Mouse (Mus musculus) forebrain, embryonic 10.5 days (tissue): ENCODE data around the gene Fbxw8. TPM values are rescaled to one million over a fixed set of nuclear protein-coding genes. Genes with fewer than 3 reads are reported as not detected.

Experiments used
- DNase-seq: peaks from one replicate; pipeline ENCODE4 v3.0.0-alpha.2; 2017; ENCODE audit warnings: low spot score; ENCODE audit errors: extremely low spot score
- H3K27ac ChIP-seq: fragments of 300-500 bp; sonication (generic); 2 replicates; pipeline ENCODE4 v1.5.1; 2016; ENCODE audit warnings: mild to moderate bottlenecking
- H3K27me3 ChIP-seq: fragments of 300-500 bp; sonication (generic); 2 replicates; pipeline ENCODE4 v1.6.1; 2016; ENCODE audit warnings: mild to moderate bottlenecking; ENCODE audit not compliant: poor library complexity, severe bottlenecking
- H3K36me3 ChIP-seq: fragments of 300-500 bp; sonication (generic); replicated peaks from 2 replicates; pipeline ENCODE4 v1.6.1; 2016; ENCODE audit warnings: mild to moderate bottlenecking, moderate library complexity
- H3K4me1 ChIP-seq: fragments of 300-500 bp; sonication (generic); 2 replicates; pipeline ENCODE4 v1.6.1; 2016
- H3K4me3 ChIP-seq: fragments of 300-500 bp; sonication (generic); 2 replicates; pipeline ENCODE4 v1.5.1; 2016; ENCODE audit warnings: mild to moderate bottlenecking, moderate library complexity
- H3K9me3 ChIP-seq: fragments of 300-500 bp; sonication (generic); 2 replicates; pipeline ENCODE4 v1.6.1; 2016; ENCODE audit warnings: mild to moderate bottlenecking, moderate library complexity
- WGBS: fragments of 180-500 bp; shearing (Covaris S2); methylation state at CpG from one replicate; pipeline ENCODE4 v1.1.7; 2016; 5-methylcytosine and 5-hydroxymethylcytosine counted together
- polyA plus RNA-seq: library from polyadenylated mRNA; unstranded; fragments of >200 nt; fragmentation: Nextera tagmentation; extraction: Ambion mirVana; gene quantifications from 2 replicates; pipeline ENCODE4 v1.2.1, GENCODE M21; 2016

Fbxw8 gene
- polyA plus RNA-seq, 1 experiment from 2014 or later, result 33.8 TPM

DNA sequence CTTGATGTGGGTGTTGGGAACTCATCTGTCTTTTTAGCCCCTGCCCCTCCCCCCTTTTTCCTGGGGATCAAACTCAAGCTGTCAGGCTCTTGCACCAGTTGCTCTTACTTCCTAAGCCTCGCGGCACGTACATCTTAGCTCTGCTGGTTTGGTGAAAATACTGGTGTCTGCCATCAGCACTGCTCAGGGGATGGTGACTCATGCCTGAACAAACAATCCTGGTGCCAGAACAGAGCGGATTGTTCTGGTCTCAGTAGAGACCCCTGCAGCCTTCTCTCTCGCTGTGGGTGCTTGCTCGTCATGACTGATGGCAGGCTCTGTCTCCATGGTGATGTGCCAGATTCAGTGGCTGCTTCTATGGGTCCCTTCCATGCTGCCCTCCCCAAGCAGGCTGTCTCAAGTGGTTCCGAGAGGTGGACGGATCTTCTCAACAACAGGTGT lies 92.1 kb downstream of the Fbxw8 start:
- Histone ChIP-seq H3K9me3 (no peaks in the 10 kb centered on the region), H3K4me3 (no peak overlapping the region), H3K36me3 (peaks cover 42% of the 10 kb centered on the region), H3K27me3 (no peaks in the 10 kb centered on the region; the same call in 1 of the 2 replicates), H3K4me1 (peaks cover 39% of the 10 kb centered on the region), H3K27ac (no peak overlapping the region)
- DNase-seq, result no peak
- 88% methylated on average over 8 of the region's 8 CpGs for WGBS

DNA sequence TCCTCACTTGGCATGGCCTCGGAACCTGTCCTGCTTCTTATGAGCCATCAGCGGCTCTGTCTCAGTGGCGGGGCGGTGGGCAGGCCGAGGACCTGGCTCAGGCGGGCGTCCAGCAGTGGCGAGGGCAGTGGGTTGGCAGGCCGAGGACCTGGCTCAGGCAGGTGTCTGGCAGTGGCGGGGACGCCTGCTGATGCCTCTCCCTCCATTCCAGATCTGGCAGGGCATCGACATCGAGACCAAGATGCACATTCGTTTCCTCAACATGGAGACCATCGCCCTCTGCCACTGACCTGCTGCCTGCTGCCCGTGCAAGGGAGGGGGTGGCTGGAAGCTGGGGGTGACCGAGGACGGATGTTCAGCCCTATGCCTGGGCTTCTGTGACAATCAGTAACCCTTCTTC lies 93.9 kb downstream of the Fbxw8 start:
- DNase-seq, result no peak
- Histone ChIP-seq H3K4me3 (no peak overlapping the region), H3K27me3 (no peaks in the 10 kb centered on the region; the same call in none of the 2 replicates), H3K36me3 (peaks cover 24% of the 10 kb centered on the region), H3K27ac (no peak overlapping the region), H3K9me3 (no peaks in the 10 kb centered on the region), H3K4me1 (peaks cover 54% of the 10 kb centered on the region)
- 95% methylated on average over 18 of the region's 18 CpGs for whole genome bisulfite sequencing

DNA sequence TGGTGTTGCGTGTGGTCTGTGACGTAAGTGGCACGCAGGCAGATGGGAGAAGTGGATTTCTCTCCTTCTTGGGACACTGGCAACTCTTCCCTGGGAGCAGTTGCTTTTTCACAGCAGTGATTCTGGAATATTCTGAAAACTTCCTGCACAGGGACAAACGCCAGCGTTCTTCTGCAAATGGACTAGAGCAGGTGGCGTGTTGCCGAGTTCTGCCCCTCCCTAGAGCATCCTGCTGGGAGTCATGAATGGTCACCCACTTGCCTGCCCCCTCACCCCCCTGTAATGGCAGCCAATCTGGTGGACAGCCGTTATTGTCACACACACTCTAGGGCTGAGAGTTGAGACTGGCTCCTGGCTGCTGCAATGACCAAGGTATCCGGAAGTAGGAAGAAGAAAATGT lies 95.6 kb downstream of the Fbxw8 start:
- no peaks in the 10 kb centered on the region for H3K9me3 ChIP-seq
- peaks cover 7% of the 10 kb centered on the region for H3K36me3 ChIP-seq
- H3K27ac ChIP-seq, result no peak overlapping the region
- WGBS, result 84% methylated on average over 9 of the region's 9 CpGs
- H3K27me3 ChIP-seq, result no peaks in the 10 kb centered on the region; the same call in none of the 2 replicates
- H3K4me1 ChIP-seq, result peaks cover 45% of the 10 kb centered on the region
- DNase-seq, result no peak
- H3K4me3 ChIP-seq, result no peak overlapping the region

DNA sequence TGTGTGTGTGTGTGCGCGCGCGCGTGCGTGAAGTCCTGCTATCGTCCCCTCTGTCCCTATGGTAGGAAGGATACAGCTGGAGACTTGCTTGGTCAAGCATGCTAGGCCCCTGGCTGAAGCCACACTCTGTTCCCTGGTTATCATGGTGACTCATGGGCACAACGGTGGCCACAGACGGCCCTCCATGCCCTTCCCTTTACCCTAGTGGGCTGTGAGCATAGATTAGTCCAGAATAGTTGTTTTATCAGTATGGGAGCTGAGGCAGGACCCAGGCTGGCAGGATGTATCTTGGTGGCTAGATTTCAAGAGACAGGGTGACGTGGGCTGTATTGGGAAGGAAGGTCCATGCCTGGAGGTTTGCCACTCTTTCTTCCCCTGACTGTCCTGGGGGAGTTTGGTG lies 96.4 kb downstream of the Fbxw8 start:
- peaks cover 37% of the 10 kb centered on the region for H3K4me1 ChIP-seq
- H3K36me3 ChIP-seq, result 0 out of 2 replicates have a peak, but pooled peaks cover 5% of the 10 kb centered on the region
- H3K27ac ChIP-seq, result no peak overlapping the region
- DNase-seq, result no peak
- 91% methylated on average over 10 of the region's 10 CpGs for WGBS
- H3K4me3 ChIP-seq, result no peak overlapping the region
- H3K27me3 ChIP-seq, result no peaks in the 10 kb centered on the region; the same call in none of the 2 replicates
- no peaks in the 10 kb centered on the region for H3K9me3 ChIP-seq

DNA sequence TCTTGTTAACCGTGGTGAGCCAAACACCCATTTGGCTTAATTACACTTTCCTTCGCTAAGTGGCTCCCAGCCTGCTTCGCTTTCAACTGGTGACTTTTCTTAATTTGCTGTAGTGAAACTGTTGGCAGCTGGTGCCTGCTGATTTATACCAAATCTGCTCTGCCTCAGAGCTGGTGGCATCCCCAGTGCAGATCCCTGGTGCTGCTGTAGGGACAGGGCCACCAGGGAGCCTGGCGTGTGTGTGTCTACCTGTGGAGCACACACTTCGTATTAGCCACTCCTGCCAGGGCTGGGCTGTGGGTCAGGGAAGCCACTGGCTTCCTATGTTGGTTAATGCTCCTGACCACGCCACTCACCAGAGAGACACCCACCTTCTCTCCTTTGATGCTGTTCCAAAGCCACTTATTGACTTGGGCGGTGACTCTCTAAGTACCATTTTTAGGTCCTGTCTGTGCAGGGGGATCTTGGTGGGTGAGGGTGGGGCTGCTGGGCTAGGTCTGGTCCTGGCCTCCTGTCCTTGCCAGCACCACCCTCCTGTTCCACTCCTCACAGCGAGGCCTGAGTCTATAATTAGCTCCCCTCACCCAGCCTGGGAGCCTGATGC lies 97.7 kb downstream of the Fbxw8 start:
- H3K4me1 ChIP-seq, result peaks cover 28% of the 10 kb centered on the region
- H3K4me3 ChIP-seq, result no peak overlapping the region
- no peaks in the 10 kb centered on the region; the same call in 1 of the 2 replicates for H3K9me3 ChIP-seq
- WGBS, result 54% methylated on average over 8 of the region's 8 CpGs
- H3K36me3 ChIP-seq, result 0 out of 2 replicates have a peak, but pooled peaks cover 5% of the 10 kb centered on the region
- H3K27ac ChIP-seq, result no peak overlapping the region
- H3K27me3 ChIP-seq, result no peaks in the 10 kb centered on the region; the same call in none of the 2 replicates
- no peak for DNase-seq

DNA sequence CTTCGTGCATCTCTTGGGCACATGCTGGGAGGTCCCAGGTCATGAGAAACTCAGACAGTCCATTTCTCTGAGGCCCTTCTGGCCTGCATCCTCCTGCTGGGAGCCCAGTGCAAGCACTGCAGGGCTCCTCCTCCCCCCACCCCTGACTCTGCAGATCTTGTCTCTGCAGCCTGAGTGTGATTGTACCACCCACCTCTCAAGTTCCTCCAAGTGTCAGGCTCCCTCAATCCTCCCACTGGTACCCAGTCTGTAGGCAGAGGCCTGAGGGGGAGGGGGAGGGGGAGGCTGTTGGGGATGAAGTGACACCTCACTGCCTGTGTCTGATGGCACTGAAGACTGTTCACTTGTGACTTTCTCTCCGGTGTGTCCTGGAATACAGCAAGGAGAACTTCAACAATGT lies 102.1 kb downstream of the Fbxw8 start:
- Histone ChIP-seq H3K4me1 (peaks cover 19% of the 10 kb centered on the region), H3K27me3 (no peaks in the 10 kb centered on the region; the same call in 1 of the 2 replicates), H3K4me3 (no peak overlapping the region), H3K9me3 (no peaks in the 10 kb centered on the region; the same call in 1 of the 2 replicates), H3K27ac (no peak overlapping the region), H3K36me3 (no peaks in the 10 kb centered on the region)
- DNase-seq, result no peak
- WGBS, result 94% methylated on average over 2 of the region's 2 CpGs

DNA sequence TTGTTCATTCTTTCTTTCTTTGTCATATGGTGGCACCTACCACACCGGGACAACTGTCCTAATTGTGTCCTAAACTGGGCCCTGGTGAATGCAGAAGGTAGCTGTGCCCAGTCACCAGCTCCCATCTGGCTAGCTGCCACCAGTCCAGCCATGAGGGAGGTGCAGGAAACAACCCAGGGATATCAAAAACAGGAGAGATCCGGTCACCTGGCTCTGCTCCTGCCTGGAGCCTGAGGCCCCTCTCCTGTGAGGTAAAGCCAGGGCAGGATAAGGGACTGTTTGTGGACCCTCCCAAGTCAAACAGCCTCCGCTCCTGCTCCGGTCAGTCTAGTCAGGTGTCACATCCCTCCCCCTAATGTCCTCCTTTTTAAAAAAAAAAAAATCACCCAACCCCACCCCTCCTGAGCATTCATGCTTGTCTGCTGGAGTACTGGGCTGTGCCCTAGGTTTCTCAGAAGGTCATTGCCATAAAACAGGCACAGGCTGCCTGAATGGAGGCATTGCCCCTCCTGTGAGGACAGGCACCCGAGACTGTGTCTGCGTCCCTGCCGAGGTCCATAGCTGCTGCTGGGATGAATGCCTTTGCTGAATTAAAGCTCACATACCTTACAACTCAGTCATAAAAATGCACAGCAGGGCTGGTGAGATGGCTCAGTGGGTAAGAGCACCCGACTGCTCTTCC lies 103.1 kb downstream of the Fbxw8 start:
- Histone ChIP-seq H3K36me3 (no peaks in the 10 kb centered on the region), H3K27ac (no peak overlapping the region), H3K27me3 (no peaks in the 10 kb centered on the region; the same call in 1 of the 2 replicates), H3K4me3 (no peak overlapping the region), H3K4me1 (peaks cover 8% of the 10 kb centered on the region), H3K9me3 (no peaks in the 10 kb centered on the region; the same call in 1 of the 2 replicates)
- WGBS, result 88% methylated on average over 8 of the region's 8 CpGs
- DNase-seq, result no peak

DNA sequence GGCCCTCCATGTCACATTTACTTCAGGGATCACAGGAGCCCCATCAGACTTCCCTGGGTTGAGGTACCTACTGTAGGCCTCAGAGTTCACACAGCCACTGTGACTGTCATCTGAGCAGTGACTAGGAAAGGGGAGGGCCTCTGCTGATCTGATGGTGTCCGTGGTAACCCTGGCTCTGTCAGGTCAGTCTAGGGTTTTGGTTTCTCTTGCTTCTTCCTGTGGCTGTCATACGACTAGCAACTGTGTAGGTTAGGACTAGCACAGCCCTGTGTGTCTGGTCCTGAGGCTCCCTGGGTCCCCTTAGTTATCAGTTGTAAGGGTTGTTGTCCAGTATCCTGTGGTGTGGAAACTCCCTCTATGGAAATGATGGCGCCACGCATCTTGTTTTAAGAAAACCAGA lies 104.5 kb downstream of the Fbxw8 start:
- no peaks in the 10 kb centered on the region for H3K27me3 ChIP-seq
- H3K4me3 ChIP-seq, result no peak overlapping the region
- no peaks in the 10 kb centered on the region for H3K36me3 ChIP-seq
- H3K4me1 ChIP-seq, result no peaks in the 10 kb centered on the region
- 80% methylated on average over 4 of the region's 4 CpGs for WGBS
- no peaks in the 10 kb centered on the region; the same call in 1 of the 2 replicates for H3K9me3 ChIP-seq
- no peak for DNase-seq
- H3K27ac ChIP-seq, result no peak overlapping the region

DNA sequence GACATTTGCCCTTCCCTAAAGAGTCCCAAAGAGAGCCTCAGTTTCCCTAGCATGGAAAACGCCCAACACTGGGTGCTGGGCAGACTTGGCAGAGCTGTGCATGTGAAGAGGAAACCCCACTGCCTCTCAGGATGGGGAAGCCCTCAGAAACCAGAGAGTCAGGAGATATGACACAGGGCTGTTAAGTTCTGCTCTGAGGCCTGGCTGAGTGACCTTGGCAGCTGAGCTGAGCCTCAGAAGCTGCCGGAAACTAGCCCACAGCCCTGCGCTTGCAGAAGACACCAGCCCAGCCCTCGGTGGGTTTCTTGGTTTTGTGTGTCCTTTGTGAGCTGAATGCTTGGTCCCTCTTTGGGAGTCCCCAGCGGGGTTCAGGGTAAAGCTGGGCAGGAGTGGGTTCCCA lies 106.3 kb downstream of the Fbxw8 start:
- WGBS, result 84% methylated on average over 5 of the region's 5 CpGs
- DNase-seq, result no peak
- Histone ChIP-seq H3K36me3 (no peaks in the 10 kb centered on the region), H3K4me3 (no peak overlapping the region), H3K9me3 (no peaks in the 10 kb centered on the region; the same call in 1 of the 2 replicates), H3K27ac (no peak overlapping the region), H3K4me1 (no peaks in the 10 kb centered on the region), H3K27me3 (no peaks in the 10 kb centered on the region)

DNA sequence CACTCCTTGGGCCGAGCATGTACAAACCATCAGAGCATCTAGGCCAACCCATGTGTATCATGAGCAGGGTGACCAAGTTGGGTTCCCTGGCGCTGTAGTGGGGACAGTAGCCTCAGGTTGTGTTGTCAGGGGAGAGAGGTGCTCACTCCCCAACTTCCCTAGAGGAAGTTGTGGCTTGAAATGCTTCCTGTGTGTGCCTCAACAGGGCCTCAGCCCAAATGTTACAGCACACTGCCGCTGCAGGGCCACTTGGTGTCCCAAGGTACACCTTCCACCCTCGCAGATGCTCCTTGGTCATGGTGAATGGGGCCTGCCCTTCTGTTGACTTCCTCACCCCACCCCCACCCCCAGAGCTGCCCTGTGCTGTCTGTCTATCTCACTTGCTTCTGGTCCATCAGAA lies 106.9 kb downstream of the Fbxw8 start:
- H3K27me3 ChIP-seq, result no peaks in the 10 kb centered on the region
- H3K4me1 ChIP-seq, result no peaks in the 10 kb centered on the region
- no peaks in the 10 kb centered on the region for H3K36me3 ChIP-seq
- H3K4me3 ChIP-seq, result no peak overlapping the region
- WGBS, result 83% methylated on average over 4 of the region's 4 CpGs
- DNase-seq, result no peak
- no peak overlapping the region for H3K27ac ChIP-seq
- no peaks in the 10 kb centered on the region; the same call in 1 of the 2 replicates for H3K9me3 ChIP-seq

DNA sequence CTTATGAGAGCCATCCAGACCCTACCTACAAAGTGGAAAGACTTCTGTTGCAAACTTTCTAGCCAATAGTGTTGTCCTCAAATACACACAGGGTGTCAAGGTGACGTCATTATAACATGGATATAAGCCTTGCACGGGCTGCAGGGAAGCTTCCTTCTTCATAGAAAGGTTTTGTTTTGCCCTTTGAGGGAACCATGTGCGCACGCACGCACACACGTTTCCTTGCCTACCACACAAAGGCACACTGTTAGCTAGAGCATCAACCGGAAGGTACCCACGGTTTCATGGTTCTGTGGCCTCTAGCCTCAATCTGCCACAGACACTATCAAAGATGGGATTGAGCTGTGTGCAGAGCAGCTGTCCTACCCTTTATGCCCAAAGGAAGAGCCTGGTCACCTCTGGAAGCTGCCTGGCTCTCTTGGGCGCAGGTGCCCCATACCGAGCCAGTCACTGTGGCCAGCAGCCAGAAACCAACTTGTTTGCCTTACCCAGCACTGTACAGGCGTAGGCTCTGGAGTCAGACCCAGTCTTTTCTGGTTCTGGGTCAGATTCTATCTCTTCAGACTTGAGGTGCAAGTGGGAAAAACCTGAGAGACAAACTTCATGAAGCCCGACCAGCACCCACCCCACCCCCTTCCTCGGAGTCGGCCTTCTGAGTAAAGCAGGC lies 108.0 kb downstream of the Fbxw8 start:
- Histone ChIP-seq H3K36me3 (no peaks in the 10 kb centered on the region), H3K27ac (no peak overlapping the region), H3K4me3 (no peak overlapping the region), H3K9me3 (no peaks in the 10 kb centered on the region; the same call in 1 of the 2 replicates), H3K4me1 (no peaks in the 10 kb centered on the region), H3K27me3 (no peaks in the 10 kb centered on the region)
- no peak for DNase-seq
- 91% methylated on average over 14 of the region's 14 CpGs for WGBS

DNA sequence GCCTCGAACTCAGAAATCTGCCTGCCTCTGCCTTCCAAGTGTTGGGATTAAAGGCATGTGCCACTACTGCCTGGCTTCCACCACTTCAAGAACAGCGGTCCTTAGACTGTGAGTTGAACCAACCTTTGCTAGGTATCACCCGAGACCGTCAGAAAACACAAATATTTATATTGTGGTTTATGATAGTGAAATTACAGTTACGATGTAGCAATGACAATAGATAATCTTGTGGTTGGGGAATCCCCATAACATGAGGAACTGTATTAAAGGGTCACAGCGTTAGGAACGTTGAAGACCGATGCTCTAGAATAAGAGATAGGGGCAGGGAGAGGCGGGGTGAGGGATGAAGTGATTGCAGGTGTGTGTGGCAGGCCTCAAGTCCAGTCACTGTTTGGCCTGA lies 109.9 kb downstream of the Fbxw8 start:
- WGBS, result 94% methylated on average over 9 of the region's 9 CpGs

DNA sequence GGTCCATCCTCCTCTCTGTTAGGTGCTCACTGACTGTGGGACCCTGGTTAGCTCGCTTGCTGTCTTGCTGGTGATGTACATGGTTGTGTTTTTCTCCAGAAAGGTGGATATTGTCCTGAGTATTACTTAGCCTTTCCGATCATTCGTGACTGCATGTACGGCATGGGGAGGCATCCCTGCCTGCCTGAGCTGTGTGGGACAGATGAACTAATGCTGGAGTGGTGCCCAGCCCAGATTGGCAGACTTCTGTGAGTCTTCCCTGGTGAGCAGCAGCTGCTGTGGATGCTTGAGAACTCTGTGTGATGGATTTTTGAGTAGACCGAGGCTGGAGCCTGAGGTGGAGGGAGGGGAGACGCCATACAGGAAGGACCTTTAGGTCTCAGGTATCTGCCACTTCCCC lies 110.4 kb downstream of the Fbxw8 start:
- DNase-seq, result no peak
- H3K4me3 ChIP-seq, result no peak overlapping the region
- no peaks in the 10 kb centered on the region for H3K27me3 ChIP-seq
- no peaks in the 10 kb centered on the region for H3K4me1 ChIP-seq
- no peaks in the 10 kb centered on the region for H3K36me3 ChIP-seq
- H3K9me3 ChIP-seq, result no peaks in the 10 kb centered on the region; the same call in 1 of the 2 replicates
- no peak overlapping the region for H3K27ac ChIP-seq
- WGBS, result 87% methylated on average over 6 of the region's 6 CpGs

More for the DNA sequence above, 109.9 kb downstream of the Fbxw8 start:
- no peak for DNase-seq
- Histone ChIP-seq H3K4me1 (no peaks in the 10 kb centered on the region), H3K4me3 (no peak overlapping the region), H3K9me3 (no peaks in the 10 kb centered on the region; the same call in 1 of the 2 replicates), H3K36me3 (no peaks in the 10 kb centered on the region), H3K27ac (no peak overlapping the region), H3K27me3 (no peaks in the 10 kb centered on the region)
